Mouse (Mus musculus) midbrain, embryonic 12.5 days (tissue): ENCODE data around the gene Gpr152. TPM values are rescaled to one million over a fixed set of nuclear protein-coding genes. Genes with fewer than 3 reads are reported as not detected.
"Not testable (repeated sequence)": the region's sequence is repeated elsewhere in the genome, so short reads cannot be mapped to it uniquely, and the experiment has no call there.

Experiments used
- ATAC-seq: fragments of 200-750 bp; cut with Nextera tagmentation; 2 replicates; pipeline ENCODE4 v1.8.0; 2017; ENCODE audit warnings: low read depth, moderate TSS enrichment, moderate library complexity; ENCODE audit not compliant: low FRiP score
- H3K27ac ChIP-seq: fragments of 300-500 bp; sonication (generic); replicated peaks from 2 replicates; pipeline ENCODE4 v1.5.1; 2016; ENCODE audit warnings: mild to moderate bottlenecking
- H3K27me3 ChIP-seq: fragments of 300-500 bp; sonication (generic); 2 replicates; pipeline ENCODE4 v1.6.1; 2016; ENCODE audit warnings: mild to moderate bottlenecking
- H3K36me3 ChIP-seq: fragments of 300-500 bp; sonication (generic); 2 replicates; pipeline ENCODE4 v1.6.1; 2016
- H3K4me1 ChIP-seq: fragments of 300-500 bp; sonication (generic); 2 replicates; pipeline ENCODE4 v1.6.1; 2016
- H3K4me2 ChIP-seq: fragments of 300-500 bp; sonication (generic); replicated peaks from 2 replicates; pipeline ENCODE4 v1.6.1; 2016; ENCODE audit warnings: mild to moderate bottlenecking, moderate library complexity
- H3K4me3 ChIP-seq: fragments of 300-500 bp; sonication (generic); 2 replicates; pipeline ENCODE4 v1.5.1; 2016; ENCODE audit warnings: mild to moderate bottlenecking
- H3K9ac ChIP-seq: fragments of 300-500 bp; sonication (generic); replicated peaks from 2 replicates; pipeline ENCODE4 v1.6.1; 2016; ENCODE audit warnings: mild to moderate bottlenecking, moderate library complexity
- H3K9me3 ChIP-seq: fragments of 300-500 bp; sonication (generic); 2 replicates; pipeline ENCODE4 v1.6.1; 2016; ENCODE audit warnings: mild to moderate bottlenecking
- WGBS: fragments of 180-500 bp; shearing (Covaris S2); methylation state at CpG from one replicate; pipeline ENCODE4 v1.1.7; 2016; 5-methylcytosine and 5-hydroxymethylcytosine counted together
- polyA plus RNA-seq: library from polyadenylated mRNA; unstranded; fragments of >200 nt; fragmentation: Nextera tagmentation; extraction: Ambion mirVana; gene quantifications from 2 replicates; pipeline ENCODE4 v1.2.1, GENCODE M21; 2016

Gene Gpr152
- polyA plus RNA-seq, 1 experiment from 2014 or later = not detected

DNA sequence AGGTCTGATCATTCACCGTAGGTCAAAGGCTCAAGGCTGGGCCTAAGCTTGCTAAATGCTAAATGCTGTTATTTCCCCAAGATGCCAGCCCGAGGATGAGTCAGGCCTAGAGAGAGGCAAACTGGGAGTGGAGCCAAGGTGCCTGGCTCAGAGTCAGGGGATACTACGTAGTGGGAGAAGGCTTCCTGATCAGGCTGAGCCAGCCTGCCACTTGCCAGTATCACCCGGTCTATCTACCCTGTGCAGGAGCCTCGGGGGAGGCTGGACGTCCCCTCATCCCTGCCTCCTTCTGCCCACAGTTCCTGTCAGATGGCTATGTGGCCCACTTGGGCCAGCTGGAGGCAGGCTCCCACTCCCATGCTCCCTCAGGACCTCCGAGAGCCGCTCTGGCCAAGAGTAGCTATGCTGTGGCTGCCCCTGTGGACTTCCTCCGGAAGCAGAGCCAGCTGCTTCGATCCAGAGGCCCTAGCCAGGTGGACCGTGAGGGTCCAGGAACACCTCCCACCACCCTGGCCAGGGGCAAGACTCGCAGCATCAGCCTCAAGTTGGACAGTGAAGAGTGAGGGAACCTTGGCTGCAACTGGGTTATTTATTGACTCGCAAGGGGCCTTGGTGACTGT is 26.3 kb upstream of the Gpr152 start:
- Histone ChIP-seq H3K27me3 (no peaks in the 10 kb centered on the region), H3K4me2 (no peak overlapping the region), H3K9ac (no peak overlapping the region), H3K36me3 (peaks cover 65% of the 10 kb centered on the region), H3K4me1 (no peaks in the 10 kb centered on the region), H3K27ac (no peak overlapping the region), H3K4me3 (no peak overlapping the region), H3K9me3 (no peaks in the 10 kb centered on the region)
- WGBS = 80% methylated on average over 13 of the region's 13 CpGs
- no peak for ATAC-seq

DNA sequence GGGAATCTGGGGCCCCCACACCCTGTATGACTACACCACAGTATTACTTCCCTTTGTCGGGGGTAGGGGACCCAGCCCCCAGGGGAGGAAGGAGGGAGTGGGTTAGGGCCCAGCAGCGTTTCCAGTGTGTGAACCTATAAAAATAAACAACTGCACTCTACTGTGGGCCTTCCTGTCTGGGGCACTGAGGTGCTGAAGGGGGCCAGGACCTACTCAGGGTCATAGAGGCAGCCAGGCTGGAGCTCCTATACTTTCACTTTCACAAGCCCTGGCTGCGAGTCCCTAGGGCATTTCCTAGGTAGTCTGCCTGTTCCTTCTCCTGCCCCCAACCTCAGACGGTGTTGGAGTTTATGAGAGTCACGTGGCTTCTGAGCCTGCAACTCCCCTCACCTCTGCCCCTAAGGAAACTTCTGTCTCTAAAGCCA is 25.8 kb upstream of the Gpr152 start:
- no peak for ATAC-seq
- Histone ChIP-seq H3K4me1 (no peaks in the 10 kb centered on the region), H3K9me3 (no peaks in the 10 kb centered on the region), H3K36me3 (peaks cover 62% of the 10 kb centered on the region), H3K27me3 (no peaks in the 10 kb centered on the region), H3K9ac (no peak overlapping the region), H3K4me2 (no peak overlapping the region), H3K27ac (no peak overlapping the region), H3K4me3 (no peak overlapping the region)
- 68% methylated on average over 5 of the region's 5 CpGs for WGBS

DNA sequence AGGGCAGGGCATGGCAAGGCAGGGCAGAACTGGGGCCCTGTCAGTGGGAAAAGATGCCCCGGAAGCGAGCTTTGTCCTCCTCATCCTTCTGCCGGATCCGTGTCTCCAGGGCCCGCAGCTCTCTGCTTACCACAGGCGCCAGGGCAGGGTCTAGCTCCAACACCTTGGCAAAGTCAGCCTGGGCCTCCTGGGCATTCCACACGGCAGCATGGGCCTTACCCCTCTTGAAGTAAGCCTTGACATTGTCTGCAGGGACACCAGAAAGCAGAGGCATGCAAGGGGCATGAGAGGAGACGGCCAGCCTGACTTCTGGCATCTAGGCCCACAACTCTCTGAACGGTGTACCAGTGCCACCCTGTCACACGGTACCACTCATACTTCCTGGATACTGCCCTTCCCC is 25.0 kb upstream of the Gpr152 start:
- Histone ChIP-seq H3K4me1 (no peaks in the 10 kb centered on the region), H3K27me3 (no peaks in the 10 kb centered on the region), H3K9me3 (no peaks in the 10 kb centered on the region), H3K4me3 (no peak overlapping the region), H3K9ac (no peak overlapping the region), H3K4me2 (no peak overlapping the region), H3K36me3 (peaks cover 62% of the 10 kb centered on the region), H3K27ac (no peak overlapping the region)
- ATAC-seq = no peak
- 92% methylated on average over 10 of the region's 10 CpGs for whole genome bisulfite sequencing

- Histone ChIP-seq H3K27ac (no peak overlapping the region), H3K36me3 (peaks cover 62% of the 10 kb centered on the region), H3K4me3 (no peak overlapping the region), H3K4me2 (no peak overlapping the region), H3K9ac (no peak overlapping the region), H3K9me3 (no peaks in the 10 kb centered on the region), H3K4me1 (peaks cover under 1% of the 10 kb centered on the region; the same call in 1 of the 2 replicates), H3K27me3 (peaks cover 2% of the 10 kb centered on the region)
- no peak for ATAC-seq
- WGBS = 93% methylated on average over 10 of the region's 10 CpGs
Measured at GRCm38 (mm10) chr19:4115144-4115543, 24.4 kb upstream of the Gpr152 start.

DNA sequence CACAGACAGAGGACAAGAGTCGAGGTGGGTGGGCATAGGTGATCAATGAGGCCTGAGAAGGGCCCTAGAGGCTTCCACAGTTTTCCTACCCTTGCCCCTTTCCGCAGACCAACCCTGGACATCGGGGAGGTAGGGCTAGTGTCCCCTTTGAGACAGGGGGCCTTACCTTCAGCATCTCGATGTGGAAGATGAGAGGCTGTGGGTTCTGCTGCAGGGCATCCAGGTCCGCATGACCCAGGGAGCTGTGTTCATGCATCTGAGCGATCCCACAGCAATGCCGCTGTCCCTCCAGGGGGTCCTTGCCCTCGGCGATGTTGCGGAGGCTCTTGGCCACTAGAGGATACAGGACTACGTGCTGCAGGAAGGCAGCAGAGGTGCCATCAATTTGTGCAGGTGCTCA is 23.8 kb upstream of the Gpr152 start:
- no peak for ATAC-seq
- Histone ChIP-seq H3K36me3 (peaks cover 62% of the 10 kb centered on the region), H3K4me2 (no peak overlapping the region), H3K9me3 (no peaks in the 10 kb centered on the region), H3K4me3 (no peak overlapping the region), H3K27me3 (peaks cover 6% of the 10 kb centered on the region), H3K9ac (no peak overlapping the region), H3K27ac (no peak overlapping the region), H3K4me1 (peaks cover 8% of the 10 kb centered on the region)
- 82% methylated on average over 11 of the region's 11 CpGs for WGBS

- no peak overlapping the region for H3K4me2 ChIP-seq
- no peak overlapping the region for H3K27ac ChIP-seq
- 93% methylated on average over 7 of the region's 7 CpGs for WGBS
- no peak overlapping the region for H3K4me3 ChIP-seq
- H3K36me3 ChIP-seq = peaks cover 55% of the 10 kb centered on the region
- peaks cover 10% of the 10 kb centered on the region for H3K4me1 ChIP-seq
- ATAC-seq = no peak
- no peaks in the 10 kb centered on the region for H3K9me3 ChIP-seq
- H3K9ac ChIP-seq = no peak overlapping the region
- peaks cover 6% of the 10 kb centered on the region for H3K27me3 ChIP-seq
Measured at GRCm38 (mm10) chr19:4117006-4117405, 22.6 kb upstream of the Gpr152 start.

- Histone ChIP-seq H3K4me3 (no peak overlapping the region), H3K36me3 (peaks cover 42% of the 10 kb centered on the region), H3K9ac (no peak overlapping the region), H3K27me3 (peaks cover 6% of the 10 kb centered on the region), H3K4me2 (no peak overlapping the region), H3K27ac (no peak overlapping the region), H3K4me1 (peaks cover 10% of the 10 kb centered on the region), H3K9me3 (no peaks in the 10 kb centered on the region)
- 96% methylated on average over 2 of the region's 2 CpGs for WGBS
- ATAC-seq = no peak
Measured at GRCm38 (mm10) chr19:4118350-4118749, 21.2 kb upstream of the Gpr152 start.

GRCm38 (mm10) chr19:4119716-4120487 is 19.7 kb upstream of the Gpr152 start:
- Histone ChIP-seq H3K4me1 (peaks cover 10% of the 10 kb centered on the region), H3K27me3 (peaks cover 6% of the 10 kb centered on the region), H3K27ac (no peak overlapping the region), H3K9me3 (no peaks in the 10 kb centered on the region), H3K36me3 (peaks cover 26% of the 10 kb centered on the region), H3K9ac (no peak overlapping the region), H3K4me2 (peak overlapping the region; percentile 44), H3K4me3 (no peak overlapping the region)
- WGBS = 87% methylated on average over 6 of the region's 6 CpGs
- ATAC-seq = no peak

- peak overlapping the region; percentile 41; the same call in 1 of the 2 replicates for H3K4me3 ChIP-seq
Measured at GRCm38 (mm10) chr19:4120496-4120895, 19.1 kb upstream of the Gpr152 start.

GRCm38 (mm10) chr19:4121097-4121805 is 18.3 kb upstream of the Gpr152 start:
- Histone ChIP-seq H3K36me3 (peaks cover 15% of the 10 kb centered on the region), H3K4me2 (peak overlapping the region; percentile 44), H3K27me3 (peaks cover 6% of the 10 kb centered on the region), H3K4me1 (peaks cover 12% of the 10 kb centered on the region), H3K9me3 (no peaks in the 10 kb centered on the region), H3K9ac (peak overlapping the region; percentile 45), H3K27ac (peak overlapping the region; percentile 73), H3K4me3 (peak overlapping the region; percentile 41)
- WGBS = 2% methylated on average over 38 of the region's 38 CpGs
- ATAC-seq = peak; percentile 74

More at GRCm38 (mm10) chr19:4120496-4120895, 19.1 kb upstream of the Gpr152 start:
- no peak for ATAC-seq
- Histone ChIP-seq H3K36me3 (peaks cover 21% of the 10 kb centered on the region), H3K9me3 (no peaks in the 10 kb centered on the region), H3K4me2 (peak overlapping the region; percentile 44), H3K9ac (no peak overlapping the region), H3K27ac (no peak overlapping the region), H3K4me1 (peaks cover 12% of the 10 kb centered on the region), H3K27me3 (peaks cover 6% of the 10 kb centered on the region)
- 94% methylated on average over 2 of the region's 2 CpGs for WGBS

- H3K9ac ChIP-seq, H3K27me3 ChIP-seq, ATAC-seq, H3K27ac ChIP-seq, H3K9me3 ChIP-seq, H3K4me3 ChIP-seq, H3K4me2 ChIP-seq: not testable (repeated sequence)
- WGBS = 60% methylated on average over 6 of the region's 6 CpGs
- Histone ChIP-seq H3K36me3 (peaks cover 10% of the 10 kb centered on the region), H3K4me1 (peaks cover 18% of the 10 kb centered on the region)
Measured at GRCm38 (mm10) chr19:4121896-4122295, 17.7 kb upstream of the Gpr152 start.
